Mouse (Mus musculus): ENCODE measurements at regions not wholly inside any gene's neighbourhood (a gene's known extent, or its start where the extent isn't known, plus 50 kb on each side); places are given as distances from the start of the nearest gene placed in this dataset.

DNA sequence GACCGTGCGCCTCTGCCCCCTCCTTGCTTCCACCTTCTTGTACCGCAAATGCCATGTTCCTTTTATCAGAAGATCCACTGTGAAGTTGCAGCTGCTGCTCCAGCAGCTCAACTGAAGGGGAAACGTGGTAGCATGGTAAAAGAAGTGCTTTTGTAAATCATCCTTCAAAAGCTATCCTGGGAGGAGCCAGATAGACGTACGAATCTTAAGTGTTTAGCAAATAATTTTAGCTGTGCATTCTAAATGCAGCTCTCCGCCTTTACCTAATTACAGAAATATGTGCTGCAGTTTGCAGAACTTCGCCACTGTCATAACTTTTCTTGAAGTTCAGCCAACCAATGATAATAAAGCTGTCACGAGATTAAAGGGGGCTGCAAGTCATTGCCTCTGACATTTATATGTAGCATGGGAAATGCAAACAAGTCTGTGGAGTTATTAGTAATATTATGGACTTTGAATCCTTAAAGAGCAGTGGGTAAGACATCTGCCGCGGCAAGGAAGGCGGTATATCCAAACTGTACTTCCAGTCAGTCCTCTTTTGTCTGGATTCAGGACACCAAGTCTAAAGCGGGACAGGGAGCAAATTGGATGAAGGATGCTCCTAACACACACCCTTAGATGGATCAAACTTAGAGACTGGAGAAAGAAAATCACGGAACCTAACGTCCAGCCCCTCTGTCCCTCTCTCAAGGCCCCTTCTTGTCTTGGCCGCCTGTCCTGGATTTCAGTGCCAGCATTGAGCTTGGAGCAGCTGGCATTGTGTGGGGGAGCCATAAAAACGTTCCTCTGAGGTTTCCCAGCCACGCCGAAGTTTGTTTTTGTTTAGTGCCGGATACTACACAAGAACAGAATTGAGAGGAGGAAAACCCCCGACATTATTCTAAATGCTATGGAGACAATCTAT, 320.7 kb downstream of the Epha7 start:
- DNase-seq (ENCODE audit: low spot score), result no peak

GRCm38 (mm10) chr4:29135685-29136385, 322.9 kb downstream of the Epha7 start:
- no peak for DNase-seq (ENCODE audit: low spot score)

GRCm38 (mm10) chr4:29138771-29139301, 325.9 kb downstream of the Epha7 start:
- DNase-seq (ENCODE audit: low spot score), result no peak

DNA sequence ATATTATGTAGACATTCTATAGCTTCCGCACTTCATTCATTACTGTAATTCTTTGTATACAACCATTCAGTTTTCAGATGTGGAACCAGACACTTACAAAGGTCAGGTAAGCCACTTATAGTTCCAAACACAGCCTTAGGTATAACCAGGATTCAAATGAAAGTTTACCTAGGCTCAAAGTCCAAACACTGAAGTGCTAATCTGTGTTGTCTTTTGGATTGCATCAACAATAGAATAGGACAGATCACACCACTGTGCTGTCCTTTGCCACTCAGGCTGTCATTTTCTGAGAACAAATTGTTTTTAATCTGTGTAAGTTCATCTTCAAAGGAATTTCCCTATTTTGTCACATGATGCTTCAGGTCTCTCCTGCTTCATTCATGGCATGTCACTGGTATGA, 330.5 kb downstream of the Epha7 start:
- no peak for DNase-seq (ENCODE audit: low spot score)

GRCm38 (mm10) chr4:29145242-29145641, 332.3 kb downstream of the Epha7 start:
- no peak for DNase-seq (ENCODE audit: low spot score)

DNA sequence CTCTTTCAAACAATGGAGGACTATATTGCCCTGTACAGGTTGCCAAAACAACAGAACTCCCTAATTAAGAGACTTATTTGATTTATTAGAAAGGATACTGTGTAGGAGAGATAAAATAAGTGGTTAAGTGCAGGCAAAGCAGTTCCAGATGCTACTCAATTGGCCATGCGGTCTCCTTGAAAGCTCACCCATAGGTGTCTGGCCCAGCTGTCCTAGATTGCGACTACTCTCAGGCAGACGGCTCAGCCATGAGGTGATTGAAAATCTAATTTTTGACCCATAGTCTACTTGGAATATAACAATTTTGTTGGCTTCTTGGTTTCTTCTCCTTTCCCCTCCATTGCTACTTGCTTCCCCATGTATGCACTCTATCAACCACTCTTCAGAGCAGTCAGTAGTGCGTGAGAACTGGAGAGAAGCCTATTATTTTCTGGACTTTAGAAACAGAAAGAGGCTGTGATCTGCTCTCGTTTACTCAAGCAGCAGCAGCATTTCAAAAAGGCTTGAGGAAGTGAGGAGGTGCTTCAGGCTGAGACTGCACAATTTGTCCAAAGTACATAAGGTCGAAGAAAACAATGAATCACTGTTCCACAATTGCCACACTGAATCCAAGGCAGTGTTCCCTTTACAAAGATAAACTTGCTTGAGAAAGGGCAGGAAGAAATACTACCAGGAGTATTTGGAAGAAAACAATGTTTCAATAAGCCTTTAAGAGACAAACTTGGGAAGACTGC, 339.4 kb downstream of the Epha7 start:
- DNase-seq (ENCODE audit: low spot score), result no peak

DNA sequence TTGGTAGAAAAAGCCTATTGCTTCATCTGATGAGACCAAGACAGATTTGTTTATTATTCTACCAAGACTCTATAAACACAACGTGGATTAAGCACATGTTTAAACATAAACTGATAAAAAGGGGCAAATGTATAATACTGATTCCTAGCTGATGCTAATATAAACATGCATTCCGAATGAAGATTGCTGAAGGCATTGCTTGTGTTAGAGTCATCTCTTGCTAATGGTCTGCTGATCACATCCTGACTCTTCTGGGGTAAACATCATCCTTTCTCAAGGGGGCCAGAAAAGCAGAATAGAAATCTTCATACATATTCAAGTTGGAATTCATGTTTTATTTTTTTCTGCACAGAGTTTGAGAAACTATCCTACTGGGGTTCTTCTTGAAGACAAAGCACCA, 369.6 kb downstream of the Epha7 start:
- DNase-seq (ENCODE audit: low spot score), result no peak

- DNase-seq (ENCODE audit: low spot score), result no peak
Measured at GRCm38 (mm10) chr4:29183411-29183810, 370.5 kb downstream of the Epha7 start.

- no peak for DNase-seq (ENCODE audit: low spot score)
Measured at GRCm38 (mm10) chr4:29183818-29184217, 370.9 kb downstream of the Epha7 start.

DNA sequence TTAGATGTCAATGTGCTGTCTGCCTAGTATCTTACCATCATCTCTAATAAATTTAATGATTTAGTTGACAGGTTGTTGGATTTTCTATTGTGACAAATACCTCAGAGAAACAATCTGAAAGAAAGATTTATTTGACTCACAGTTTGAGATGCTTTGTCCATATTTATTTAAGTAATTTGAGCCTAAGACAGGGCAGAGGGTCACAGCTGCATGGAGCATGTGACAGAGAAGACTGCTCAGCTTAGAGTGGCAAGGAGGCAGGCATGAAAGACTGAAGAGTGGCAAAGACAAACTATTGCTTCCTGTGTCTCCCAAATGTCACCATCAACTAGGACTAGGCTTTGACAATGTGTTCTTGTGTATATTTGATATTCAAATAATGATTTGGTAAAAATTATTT, 388.0 kb downstream of the Epha7 start:
- no peak for DNase-seq (ENCODE audit: low spot score)

All from c-Kit-positive CD71-positive TER-119-positive erythroid progenitor cells, embryonic 14.5 days (primary cell).